ENCODE assay signal across 15 mouse cellular contexts in genomic region chr9:58047061-58047460, GRCm38 (mm10). TPM values are rescaled to one million over a fixed set of nuclear protein-coding genes. Genes with fewer than 3 reads are reported as not detected.
DNase-seq lines count a peak whose midpoint lies in the region; ATAC-seq lines count a peak whose summit lies in the region.
"Had no signal": no experiment of that assay in that cellular context is flagged by ENCODE, and none has a peak within 500 bp of the region (broad histone marks: within the 10 kb centered on the region; RNA-seq: fewer than 3 reads in every experiment).

No protein-coding gene starts in this region.

- H3K4me2 ChIP-seq in kidney, embryonic 16.5 days (replicated peaks; ENCODE audit: low read depth, low read length) = no peak overlapping the region
- no peak overlapping the region for H3K4me2 ChIP-seq in midbrain, embryonic 12.5 days (replicated peaks)
- no peak overlapping the region for H3K4me2 ChIP-seq in midbrain, embryonic 16.5 days (ENCODE audit: low read length)
- H3K4me2 ChIP-seq in kidney, embryonic 14.5 days (replicated peaks; ENCODE audit: low read depth, low read length) = no peak overlapping the region
- H3K4me2 ChIP-seq: hindbrain, embryonic 12.5 days; limb, embryonic 13.5 days; liver, embryonic 15.5 days had no signal

- 62% methylated on average over 10 of the region's 10 CpGs for WGBS in kidney, embryonic 16.5 days
- WGBS in midbrain, embryonic 12.5 days = 85% methylated on average over 10 of the region's 10 CpGs
- 81% methylated on average over 10 of the region's 10 CpGs for WGBS in midbrain, embryonic 16.5 days
- 60% methylated on average over 10 of the region's 10 CpGs for WGBS in kidney, embryonic 14.5 days
- WGBS in limb, embryonic 10.5 days = 83% methylated on average over 10 of the region's 10 CpGs

- H3K4me1 ChIP-seq in kidney, embryonic 16.5 days (ENCODE audit: insufficient read depth, low read length) = peaks cover 10% of the 10 kb centered on the region; the same call in 1 of the 2 replicates
- H3K4me1 ChIP-seq in midbrain, embryonic 12.5 days = peaks cover 94% of the 10 kb centered on the region
- peaks cover 56% of the 10 kb centered on the region for H3K4me1 ChIP-seq in midbrain, embryonic 16.5 days (ENCODE audit: control insufficient read depth, insufficient read depth, low read length)
- H3K4me1 ChIP-seq in kidney, embryonic 14.5 days (ENCODE audit: control insufficient read depth, insufficient read depth, low read length) = peaks cover 10% of the 10 kb centered on the region
- H3K4me1 ChIP-seq in limb, embryonic 10.5 days = peaks cover 40% of the 10 kb centered on the region
- H3K4me1 ChIP-seq: liver, embryonic 15.5 days had no signal

- no peaks in the 10 kb centered on the region for H3K36me3 ChIP-seq in kidney, embryonic 16.5 days (ENCODE audit: insufficient read depth, low read length)
- no peaks in the 10 kb centered on the region for H3K36me3 ChIP-seq in midbrain, embryonic 12.5 days
- H3K36me3 ChIP-seq in midbrain, embryonic 16.5 days (ENCODE audit: control insufficient read depth, insufficient read depth, low read length) = no peaks in the 10 kb centered on the region
- H3K36me3 ChIP-seq in kidney, embryonic 14.5 days (ENCODE audit: control insufficient read depth, insufficient read depth, low read length) = no peaks in the 10 kb centered on the region
- H3K36me3 ChIP-seq in limb, embryonic 10.5 days = no peaks in the 10 kb centered on the region
- H3K36me3 ChIP-seq: hindbrain, embryonic 12.5 days; limb, embryonic 13.5 days; liver, embryonic 15.5 days had no signal

- no peak overlapping the region for H3K9ac ChIP-seq in kidney, embryonic 16.5 days (replicated peaks; ENCODE audit: low read length)
- no peak overlapping the region for H3K9ac ChIP-seq in midbrain, embryonic 12.5 days (replicated peaks)
- H3K9ac ChIP-seq in midbrain, embryonic 16.5 days (ENCODE audit: low read depth, low read length) = no peak overlapping the region
- H3K9ac ChIP-seq in kidney, embryonic 14.5 days (ENCODE audit: low read depth, low read length) = no peak overlapping the region
- H3K9ac ChIP-seq: hindbrain, embryonic 12.5 days; limb, embryonic 13.5 days; liver, embryonic 15.5 days had no signal

- H3K9me3 ChIP-seq in kidney, embryonic 16.5 days (ENCODE audit: low read length) = no peaks in the 10 kb centered on the region
- no peaks in the 10 kb centered on the region for H3K9me3 ChIP-seq in midbrain, embryonic 12.5 days
- H3K9me3 ChIP-seq in midbrain, embryonic 16.5 days (replicated peaks; ENCODE audit: control insufficient read depth, low read length, poor library complexity, severe bottlenecking) = no peaks in the 10 kb centered on the region
- no peaks in the 10 kb centered on the region for H3K9me3 ChIP-seq in kidney, embryonic 14.5 days (ENCODE audit: control insufficient read depth, low read length)
- H3K9me3 ChIP-seq in limb, embryonic 10.5 days (replicated peaks) = no peaks in the 10 kb centered on the region
- H3K9me3 ChIP-seq: hindbrain, embryonic 12.5 days; limb, embryonic 13.5 days; liver, embryonic 15.5 days; megakaryocyte, embryonic 14.5 days had no signal

- DNase-seq in kidney, adult 11 months = peak; percentile 57
- no peak for DNase-seq in spleen, postnatal 36 days (ENCODE audit: low spot score in 2 of 2)
- no peak for DNase-seq in limb, embryonic 10.5 days (ENCODE audit: low spot score)
- DNase-seq: cerebellum, adult 9-11 months; embryo, embryonic 11 days; gastrocnemius, postnatal 14 days; right cerebral cortex, postnatal 14 days had no signal

- no peak overlapping the region for H3K27ac ChIP-seq in kidney, embryonic 16.5 days (ENCODE audit: low read length)
- peak overlapping the region; percentile 85; the same call in 1 of the 2 replicates for H3K27ac ChIP-seq in midbrain, embryonic 12.5 days (replicated peaks)
- H3K27ac ChIP-seq in midbrain, embryonic 16.5 days (ENCODE audit: low read length) = no peak overlapping the region
- peak overlapping the region; percentile 37; the same call in 1 of the 2 replicates for H3K27ac ChIP-seq in kidney, embryonic 14.5 days (ENCODE audit: low read depth, low read length)
- H3K27ac ChIP-seq in limb, embryonic 10.5 days = no peak overlapping the region
- H3K27ac ChIP-seq: hindbrain, embryonic 12.5 days; limb, embryonic 13.5 days; liver, embryonic 15.5 days had no signal

- no peaks in the 10 kb centered on the region; the same call in 1 of the 2 replicates for H3K27me3 ChIP-seq in kidney, embryonic 16.5 days (ENCODE audit: insufficient read depth, low read length)
- peaks cover 33% of the 10 kb centered on the region for H3K27me3 ChIP-seq in midbrain, embryonic 12.5 days
- no peaks in the 10 kb centered on the region for H3K27me3 ChIP-seq in midbrain, embryonic 16.5 days (ENCODE audit: control insufficient read depth, insufficient read depth, low read depth, low read length)
- H3K27me3 ChIP-seq in kidney, embryonic 14.5 days (ENCODE audit: control insufficient read depth, insufficient read depth, low read length) = no peaks in the 10 kb centered on the region
- peaks cover 75% of the 10 kb centered on the region for H3K27me3 ChIP-seq in limb, embryonic 10.5 days (ENCODE audit: low read depth, poor library complexity, severe bottlenecking)

- H3K4me3 ChIP-seq in kidney, embryonic 16.5 days (ENCODE audit: low read length) = no peak overlapping the region
- H3K4me3 ChIP-seq in midbrain, embryonic 12.5 days = no peak overlapping the region
- H3K4me3 ChIP-seq in midbrain, embryonic 16.5 days (ENCODE audit: low read depth, low read length) = no peak overlapping the region
- no peak overlapping the region for H3K4me3 ChIP-seq in kidney, embryonic 14.5 days (ENCODE audit: low read length)
- H3K4me3 ChIP-seq in limb, embryonic 10.5 days = no peak overlapping the region
- H3K4me3 ChIP-seq: hindbrain, embryonic 12.5 days; limb, embryonic 13.5 days; liver, embryonic 15.5 days; megakaryocyte, embryonic 14.5 days had no signal

- ATAC-seq in kidney, embryonic 16.5 days (ENCODE audit: low FRiP score, low TSS enrichment) = no peak
- no peak for ATAC-seq in midbrain, embryonic 12.5 days (ENCODE audit: low FRiP score, low read depth)
- ATAC-seq in midbrain, embryonic 16.5 days = no peak
- no peak for ATAC-seq in kidney, embryonic 14.5 days (ENCODE audit: low FRiP score, low TSS enrichment)

RNA-seq across cellular contexts. Expression of gene Stra6, which starts 16.5 kb away (rescaled TPM):
- polyA plus RNA-seq in kidney, embryonic 16.5 days (2015; fragmentation: Nextera tagmentation; extraction: Ambion mirVana) = 24.1 and 34.2 TPM in 2 replicates
- polyA plus RNA-seq in midbrain, embryonic 12.5 days (2016; fragmentation: Nextera tagmentation; extraction: Ambion mirVana) = 8.6 and 9.1 TPM in 2 replicates
- 8.1 and 9.7 TPM in 2 replicates for polyA plus RNA-seq in midbrain, embryonic 16.5 days (2015; fragmentation: Nextera tagmentation; extraction: Ambion mirVana)
- polyA plus RNA-seq in kidney, embryonic 14.5 days (2014; fragmentation: Nextera tagmentation; extraction: Ambion mirVana) = 25.7 and 39.2 TPM in 2 replicates
- 45.3 and 59.9 TPM in 2 replicates for polyA plus RNA-seq in limb, embryonic 10.5 days (2016; fragmentation: Nextera tagmentation; extraction: Ambion mirVana)

RNA-seq across cellular contexts. Expression of gene Cyp11a1, which starts 40.9 kb away (rescaled TPM):
- 25.0 and 45.7 TPM in 2 replicates for polyA plus RNA-seq in kidney, embryonic 16.5 days (2015; fragmentation: Nextera tagmentation; extraction: Ambion mirVana)
- 0.42 TPM in 1 of 2 replicates, not detected in the other for polyA plus RNA-seq in midbrain, embryonic 12.5 days (2016; fragmentation: Nextera tagmentation; extraction: Ambion mirVana)
- 0.76 and 1.6 TPM in 2 replicates for polyA plus RNA-seq in midbrain, embryonic 16.5 days (2015; fragmentation: Nextera tagmentation; extraction: Ambion mirVana)
- polyA plus RNA-seq in kidney, embryonic 14.5 days (2014; fragmentation: Nextera tagmentation; extraction: Ambion mirVana) = 0.47 and 0.87 TPM in 2 replicates
- 0.26 TPM in 1 of 2 replicates, not detected in the other for polyA plus RNA-seq in limb, embryonic 10.5 days (2016; fragmentation: Nextera tagmentation; extraction: Ambion mirVana)

Comparison
In these comparisons a context has a peak if more than half of its experiments do, and no peak if none do; other contexts are left out.
1. H3K27ac ChIP-seq: peak in midbrain, embryonic 12.5 days (single experiment) and kidney, embryonic 14.5 days (single experiment); none in kidney, embryonic 16.5 days (single experiment), midbrain, embryonic 16.5 days (single experiment) and limb, embryonic 10.5 days (single experiment).
2. RNA of gene Cyp11a1, which starts 40.9 kb away (polyA plus RNA-seq): 25.0 to 45.7 TPM in kidney, embryonic 16.5 days; 0.76 to 1.6 TPM in midbrain, embryonic 16.5 days, 0.47 to 0.87 TPM in kidney, embryonic 14.5 days, 0.42 TPM in midbrain, embryonic 12.5 days and 0.26 TPM in limb, embryonic 10.5 days; every median in the first group is over 10 times any median in the second.